Mouse (Mus musculus): Measurements from ENCODE around the gene Tet2. TPM values are rescaled to one million over a fixed set of nuclear protein-coding genes. Genes with fewer than 3 reads are reported as not detected.

The Tet2 gene
- polyA plus RNA-seq, 1 experiment from 2014 or later, result 14.7 TPM

- H3K27ac ChIP-seq, result no peak overlapping the region
- H3K27me3 ChIP-seq (ENCODE audit: poor library complexity, severe bottlenecking), result no peaks in the 10 kb centered on the region
- peaks cover 23% of the 10 kb centered on the region for H3K36me3 ChIP-seq (replicated peaks)
- H3K4me3 ChIP-seq, result no peak overlapping the region
- no peak for DNase-seq (ENCODE audit: extremely low spot score, low spot score)
- WGBS, result 85% methylated on average over 3 of the region's 3 CpGs
- no peaks in the 10 kb centered on the region for H3K9me3 ChIP-seq
- H3K4me1 ChIP-seq, result no peaks in the 10 kb centered on the region
Observed at GRCm38 (mm10) chr3:133462059-133462458, 82.9 kb downstream of the Tet2 start.

DNA sequence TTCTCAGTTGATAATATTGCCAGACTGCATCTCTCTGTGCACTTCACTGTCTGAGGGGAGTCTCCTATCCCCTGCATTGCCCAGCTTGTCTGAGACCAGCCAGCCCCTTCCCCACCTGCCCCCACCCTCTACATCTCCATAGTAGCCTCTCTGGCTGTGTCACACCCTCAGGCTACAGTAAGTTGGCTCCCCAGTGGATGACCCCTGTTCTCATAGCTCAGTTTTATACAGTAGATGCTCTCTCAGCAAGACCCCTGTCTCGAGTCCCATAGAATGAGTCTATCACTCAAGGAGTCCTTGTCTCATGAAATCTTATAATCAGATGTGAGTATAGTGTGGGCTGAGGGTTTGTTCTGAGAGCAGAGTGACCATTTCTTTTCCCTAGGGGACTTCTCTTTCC is 85.8 kb downstream of the Tet2 start:
- H3K9me3 ChIP-seq, result no peaks in the 10 kb centered on the region
- no peak overlapping the region for H3K27ac ChIP-seq
- DNase-seq (ENCODE audit: extremely low spot score, low spot score), result no peak
- peaks cover 13% of the 10 kb centered on the region for H3K36me3 ChIP-seq (replicated peaks)
- no peak overlapping the region for H3K4me3 ChIP-seq
- H3K27me3 ChIP-seq (ENCODE audit: poor library complexity, severe bottlenecking), result no peaks in the 10 kb centered on the region
- WGBS, result 84% methylated on average over 1 of the region's 1 CpGs
- H3K4me1 ChIP-seq, result no peaks in the 10 kb centered on the region

GRCm38 (mm10) chr3:133453896-133454295 is 91.0 kb downstream of the Tet2 start:
- WGBS, result 79% methylated on average over 8 of the region's 8 CpGs
- Histone ChIP-seq H3K4me3 (no peak overlapping the region), H3K36me3 (replicated peaks) (no peaks in the 10 kb centered on the region), H3K4me1 (no peaks in the 10 kb centered on the region), H3K9me3 (no peaks in the 10 kb centered on the region), H3K27me3 (ENCODE audit: poor library complexity, severe bottlenecking) (no peaks in the 10 kb centered on the region), H3K27ac (no peak overlapping the region)
- no peak for DNase-seq (ENCODE audit: extremely low spot score, low spot score)

- DNase-seq (ENCODE audit: extremely low spot score, low spot score), result no peak
- 93% methylated on average over 6 of the region's 6 CpGs for WGBS
- Histone ChIP-seq H3K27me3 (ENCODE audit: poor library complexity, severe bottlenecking) (no peaks in the 10 kb centered on the region), H3K4me1 (no peaks in the 10 kb centered on the region), H3K27ac (no peak overlapping the region), H3K4me3 (no peak overlapping the region), H3K9me3 (no peaks in the 10 kb centered on the region), H3K36me3 (replicated peaks) (no peaks in the 10 kb centered on the region)
Observed at GRCm38 (mm10) chr3:133436919-133437320, 108.0 kb downstream of the Tet2 start.

DNA sequence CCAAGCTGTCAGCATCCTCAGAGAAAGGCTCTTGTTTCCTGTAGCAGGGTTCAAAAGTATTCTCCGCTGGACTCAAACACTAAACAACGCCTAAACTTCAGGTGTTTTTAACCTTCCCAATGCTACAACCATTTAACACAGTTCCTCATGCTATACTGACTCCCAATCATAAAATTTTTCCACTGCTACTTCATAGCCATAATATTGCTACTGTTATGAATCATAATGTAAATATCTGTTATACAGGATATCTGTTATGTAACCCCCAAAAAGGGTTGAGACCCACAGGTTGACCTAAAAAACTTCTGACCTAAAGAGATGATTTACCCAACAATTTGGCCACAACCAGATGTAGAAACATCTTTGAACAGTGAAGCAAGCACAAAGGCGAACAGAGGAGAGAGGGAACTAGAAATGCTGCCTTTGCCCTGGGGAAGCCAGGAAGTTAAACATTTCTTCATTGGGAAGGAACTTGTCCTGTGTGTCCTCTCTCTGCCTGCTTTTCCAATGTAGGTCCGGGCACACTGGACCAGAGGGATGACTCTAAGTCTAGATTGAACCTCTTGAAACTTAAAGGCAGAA is 108.6 kb downstream of the Tet2 start:
- Histone ChIP-seq H3K36me3 (replicated peaks) (no peaks in the 10 kb centered on the region), H3K4me1 (no peaks in the 10 kb centered on the region), H3K9me3 (no peaks in the 10 kb centered on the region), H3K4me3 (no peak overlapping the region), H3K27ac (no peak overlapping the region), H3K27me3 (ENCODE audit: poor library complexity, severe bottlenecking) (no peaks in the 10 kb centered on the region)
- WGBS, result 89% methylated on average over 4 of the region's 4 CpGs
- no peak for DNase-seq (ENCODE audit: extremely low spot score, low spot score)

DNA sequence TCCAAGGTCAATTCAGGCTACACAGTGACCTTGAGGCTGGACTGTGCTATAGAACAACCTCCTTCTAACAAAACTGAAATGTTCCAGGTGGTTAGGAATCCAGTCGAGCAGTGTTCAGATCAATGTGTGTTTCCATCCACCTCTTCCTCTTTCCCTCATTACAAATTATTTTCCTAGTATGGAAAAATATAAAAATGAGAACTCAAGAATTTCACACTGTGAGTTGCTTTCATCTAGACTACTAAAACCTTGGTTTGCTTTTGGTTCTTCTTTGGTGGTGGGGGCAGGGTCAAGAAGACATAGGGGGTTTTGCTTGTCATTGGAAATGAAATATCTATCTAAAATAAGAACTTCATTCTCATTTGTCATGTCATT is 109.2 kb downstream of the Tet2 start:
- Histone ChIP-seq H3K36me3 (replicated peaks) (no peaks in the 10 kb centered on the region), H3K4me1 (no peaks in the 10 kb centered on the region), H3K4me3 (no peak overlapping the region), H3K9me3 (no peaks in the 10 kb centered on the region), H3K27me3 (ENCODE audit: poor library complexity, severe bottlenecking) (no peaks in the 10 kb centered on the region), H3K27ac (no peak overlapping the region)
- DNase-seq (ENCODE audit: extremely low spot score, low spot score), result no peak
- WGBS, result 97% methylated on average over 1 of the region's 1 CpGs

DNA sequence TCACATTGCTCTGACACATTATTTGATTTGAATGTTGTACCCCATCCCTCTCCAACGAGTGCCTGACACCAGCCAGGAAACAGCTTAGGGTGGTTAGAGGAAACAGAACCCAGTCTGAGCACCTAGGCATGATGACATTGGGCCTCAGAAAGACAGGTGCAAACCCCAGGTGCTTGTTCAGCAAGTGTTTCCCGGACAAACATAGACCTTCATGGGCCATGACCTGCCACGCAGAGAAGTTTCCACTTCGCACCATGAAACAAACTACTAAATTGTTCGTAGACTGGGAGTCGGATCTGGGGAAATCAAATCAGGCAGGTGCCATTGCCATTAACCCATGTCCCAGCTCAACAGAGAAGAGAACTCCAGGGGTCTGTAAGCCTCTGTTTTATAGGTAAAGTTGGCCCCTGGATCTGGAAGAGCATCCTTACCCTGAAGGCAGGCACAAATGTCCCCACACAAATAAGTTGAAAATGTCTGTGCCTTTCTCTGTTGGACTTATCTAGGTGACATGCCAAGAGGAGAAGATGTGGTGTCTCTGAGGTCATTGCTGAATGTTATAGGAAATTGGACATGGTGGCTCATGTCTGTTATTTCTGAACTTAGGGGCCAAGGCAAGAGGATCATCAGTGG is 109.7 kb downstream of the Tet2 start:
- Histone ChIP-seq H3K36me3 (replicated peaks) (no peaks in the 10 kb centered on the region), H3K9me3 (no peaks in the 10 kb centered on the region), H3K4me1 (no peaks in the 10 kb centered on the region), H3K27me3 (ENCODE audit: poor library complexity, severe bottlenecking) (no peaks in the 10 kb centered on the region), H3K27ac (no peak overlapping the region), H3K4me3 (no peak overlapping the region)
- no peak for DNase-seq (ENCODE audit: extremely low spot score, low spot score)
- WGBS, result 95% methylated on average over 6 of the region's 6 CpGs

- WGBS, result 86% methylated on average over 4 of the region's 4 CpGs
- DNase-seq (ENCODE audit: extremely low spot score, low spot score), result no peak
- H3K27ac ChIP-seq, result no peak overlapping the region
- no peaks in the 10 kb centered on the region for H3K27me3 ChIP-seq (ENCODE audit: poor library complexity, severe bottlenecking)
- H3K9me3 ChIP-seq, result no peaks in the 10 kb centered on the region
- no peak overlapping the region for H3K4me3 ChIP-seq
- no peaks in the 10 kb centered on the region for H3K36me3 ChIP-seq (replicated peaks)
- H3K4me1 ChIP-seq, result no peaks in the 10 kb centered on the region
Observed at GRCm38 (mm10) chr3:133429394-133430173, 115.4 kb downstream of the Tet2 start.

GRCm38 (mm10) chr3:133428003-133428402 is 116.9 kb downstream of the Tet2 start:
- no peaks in the 10 kb centered on the region for H3K9me3 ChIP-seq
- 76% methylated on average over 4 of the region's 4 CpGs for WGBS
- H3K27ac ChIP-seq, result no peak overlapping the region
- H3K4me3 ChIP-seq, result no peak overlapping the region
- no peaks in the 10 kb centered on the region for H3K36me3 ChIP-seq (replicated peaks)
- H3K4me1 ChIP-seq, result no peaks in the 10 kb centered on the region
- no peak for DNase-seq (ENCODE audit: extremely low spot score, low spot score)
- no peaks in the 10 kb centered on the region for H3K27me3 ChIP-seq (ENCODE audit: poor library complexity, severe bottlenecking)

DNA sequence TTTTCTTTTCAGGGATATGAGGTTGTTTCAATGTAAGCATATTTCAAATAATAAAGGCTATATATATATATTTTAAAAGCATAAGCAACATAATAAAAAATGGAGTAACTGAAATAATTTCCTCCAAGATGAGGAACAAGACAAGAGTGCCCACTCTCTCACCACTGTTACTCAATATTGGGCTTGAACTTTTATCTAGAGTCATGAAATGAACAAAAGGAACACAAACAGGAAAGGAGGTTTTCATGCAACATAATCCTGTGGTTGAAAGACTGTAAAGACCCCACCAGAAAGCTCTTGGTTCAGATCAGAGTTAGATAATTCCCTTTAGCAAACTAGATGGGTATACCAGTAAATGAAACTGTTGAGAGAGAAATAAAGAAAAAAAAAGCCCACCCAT is 121.9 kb downstream of the Tet2 start:
- no peaks in the 10 kb centered on the region for H3K27me3 ChIP-seq (ENCODE audit: poor library complexity, severe bottlenecking)

DNA sequence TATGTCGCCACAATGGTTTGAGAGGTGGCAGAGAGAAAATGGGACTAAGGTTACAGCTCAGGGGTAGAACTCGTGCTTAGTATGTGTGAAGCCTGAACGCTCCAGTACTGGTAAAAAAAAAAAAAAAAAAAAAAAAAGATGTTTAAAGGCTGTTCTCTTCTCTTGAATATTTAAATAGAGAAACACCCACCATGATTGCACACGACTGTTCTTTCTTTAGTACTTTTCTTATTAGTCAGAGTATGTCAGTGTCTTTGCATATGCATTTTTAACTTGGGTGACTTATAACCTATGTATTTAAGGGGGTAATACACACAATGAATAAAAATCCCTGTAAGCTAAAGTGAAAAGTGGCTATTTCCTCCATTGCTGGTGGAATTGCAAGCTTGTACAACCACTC is 130.2 kb downstream of the Tet2 start:
- no peaks in the 10 kb centered on the region for H3K9me3 ChIP-seq
- no peaks in the 10 kb centered on the region for H3K4me1 ChIP-seq
- WGBS, result 94% methylated on average over 4 of the region's 4 CpGs
- no peaks in the 10 kb centered on the region for H3K27me3 ChIP-seq (ENCODE audit: poor library complexity, severe bottlenecking)
- DNase-seq (ENCODE audit: extremely low spot score, low spot score), result no peak
- no peak overlapping the region for H3K4me3 ChIP-seq
- no peak overlapping the region for H3K27ac ChIP-seq
- H3K36me3 ChIP-seq (replicated peaks), result no peaks in the 10 kb centered on the region

More for the DNA sequence above, 121.9 kb downstream of the Tet2 start:
- no peaks in the 10 kb centered on the region for H3K9me3 ChIP-seq
- H3K36me3 ChIP-seq (replicated peaks), result no peaks in the 10 kb centered on the region
- H3K27ac ChIP-seq, result no peak overlapping the region
- no peaks in the 10 kb centered on the region for H3K4me1 ChIP-seq
- no peak for DNase-seq (ENCODE audit: extremely low spot score, low spot score)
- H3K4me3 ChIP-seq, result no peak overlapping the region

Data from forebrain, embryonic 10.5 days (tissue).